In the genomic region with DNA sequence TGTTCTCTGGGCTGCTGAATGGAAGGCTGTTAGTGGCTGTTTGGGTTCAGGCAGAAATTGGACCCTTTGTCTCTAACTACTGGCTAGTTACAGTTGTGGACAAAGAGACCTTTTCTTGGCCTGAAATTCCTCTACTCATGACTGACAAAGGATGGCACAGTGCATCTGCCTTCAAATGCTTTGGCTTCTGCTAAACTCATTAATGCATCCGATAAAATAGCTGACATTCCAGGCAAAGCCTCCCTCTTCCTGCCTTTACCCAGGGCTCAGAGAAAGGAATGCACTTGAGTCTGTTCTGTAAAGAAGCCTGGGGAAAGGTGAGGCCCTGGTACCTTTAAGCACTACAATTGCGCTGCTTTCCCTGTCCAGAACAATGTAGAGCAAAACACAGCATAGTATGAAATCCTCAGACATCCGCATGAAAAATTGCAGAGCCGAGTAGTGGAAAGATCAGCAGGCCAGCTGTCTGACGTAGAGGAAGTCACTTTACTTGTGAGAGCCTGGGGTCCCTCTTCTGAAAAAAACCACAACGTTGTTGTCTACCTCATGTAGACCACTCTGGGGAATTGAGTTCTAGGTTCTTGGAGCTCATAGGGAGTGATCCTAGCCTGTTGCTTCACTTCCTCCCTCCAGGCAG, we compare ENCODE assay signal across 9 mouse cellular contexts.
DNase-seq lines count a peak whose midpoint lies in the region; ATAC-seq and TF ChIP-seq lines count a peak whose summit lies in the region.
"Had no signal": no experiment of that assay in that cellular context is flagged by ENCODE, and none has a peak within 500 bp of the region (broad histone marks: within the 10 kb centered on the region; RNA-seq: fewer than 3 reads in every experiment).

No protein-coding gene starts in this region.

- WGBS in kidney, adult 2 months = 42% methylated on average over 6 of the region's 6 CpGs
- 33% methylated on average over 6 of the region's 6 CpGs for WGBS in thymus, adult 2 months

- in situ Hi-C loops in CH12.LX (cut with MboI; ENCODE audit: low pct_ligation_motif_present, low pct_unique_long_range_greater_than_20kb, low sequenced_read_pairs) = no loop called here

- TF ChIP-seq CTCF in kidney, adult 2 months (conservative IDR thresholded peaks at IDR 0.05; ENCODE audit: insufficient read depth, insufficient read length, low read depth, low read length) = no peak
- no peak for TF ChIP-seq CTCF in CH12.LX (conservative IDR thresholded peaks at IDR 0.05 in 1 of 2, IDR thresholded peaks at IDR 0.05 in 1 of 2; ENCODE audit: low read depth in 2 of 2, low read length in 2 of 2)
- TF ChIP-seq CTCF in thymus, adult 2 months (IDR thresholded peaks at IDR 0.05; ENCODE audit: borderline replicate concordance, control insufficient read depth, extremely low read depth, insufficient read depth, low read length, poor library complexity) = no peak

- peak; percentile 28 for DNase-seq in kidney, adult 2 months
- no peak for DNase-seq in kidney, postnatal 25 days
- peak; percentile 48 for DNase-seq in CH12.LX (ENCODE audit: extremely low read depth)
- DNase-seq in brain, adult 2 months (ENCODE audit: low read depth, low spot score) = peak; percentile 85
- no peak for DNase-seq in cerebellum, postnatal 25 days
- DNase-seq in thymus, adult 2 months = no peak
- no peak for DNase-seq in adrenal gland, postnatal 4 days (ENCODE audit: low spot score in 2 of 2)
- DNase-seq: cerebellum, adult 9-11 months had no signal

- H3K9ac ChIP-seq in CH12.LX (ENCODE audit: insufficient read depth, low read depth) = no peak overlapping the region

- H3K27me3 ChIP-seq in kidney, adult 2 months (replicated peaks; ENCODE audit: control insufficient read depth, insufficient read depth, low read length) = no peaks in the 10 kb centered on the region
- no peaks in the 10 kb centered on the region for H3K27me3 ChIP-seq in CH12.LX (replicated peaks)
- no peaks in the 10 kb centered on the region for H3K27me3 ChIP-seq in thymus, adult 2 months (ENCODE audit: control insufficient read depth, insufficient read depth, low read length)

- peak overlapping the region; percentile 64; the same call in 1 of the 2 replicates for H3K27ac ChIP-seq in kidney, adult 2 months (ENCODE audit: insufficient read depth, low read depth, low read length)
- H3K27ac ChIP-seq in CH12.LX (ENCODE audit: insufficient read depth, low read depth) = no peak overlapping the region
- no peak overlapping the region for H3K27ac ChIP-seq in thymus, adult 2 months (ENCODE audit: control insufficient read depth, insufficient read depth, low read length)

- no peak for TF ChIP-seq RAD21 in CH12.LX (IDR thresholded peaks at IDR 0.05; ENCODE audit: low read depth, low read length)

- peak; percentile 17 to 34; a peak in 2 of 4 replicates for ATAC-seq in hematopoietic stem cell, adult 5-6 weeks (replicated peaks in 1 of 2; ENCODE audit: insufficient read depth in 1 of 2, low FRiP score in 2 of 2, low TSS enrichment in 1 of 2, low read depth in 1 of 2, poor library complexity in 2 of 2, severe bottlenecking in 2 of 2)

- dilution Hi-C loops in CH12.LX (cut with MboI; ENCODE audit: extremely low pct_ligation_motif_present, extremely low pct_unique_long_range_greater_than_20kb, low sequenced_read_pairs) = no loop called here

- TF ChIP-seq POLR2A in kidney, adult 2 months (IDR thresholded peaks at IDR 0.05; ENCODE audit: low read depth, low read length) = no peak
- no peak for TF ChIP-seq POLR2A in CH12.LX (IDR thresholded peaks at IDR 0.05; ENCODE audit: low read depth, low read length)
- TF ChIP-seq POLR2A in thymus, adult 2 months (IDR thresholded peaks at IDR 0.05; ENCODE audit: control insufficient read depth, extremely low read depth, insufficient read depth, low read length, poor library complexity) = no peak

- TF ChIP-seq EP300 in CH12.LX (IDR thresholded peaks at IDR 0.05; ENCODE audit: low read length) = peak; percentile 39; the same call in 1 of the 2 replicates

- H3K36me3 ChIP-seq in kidney, adult 2 months (ENCODE audit: control insufficient read depth, insufficient read depth, low read length) = no peaks in the 10 kb centered on the region; the same call in 1 of the 2 replicates
- H3K36me3 ChIP-seq in CH12.LX (replicated peaks in 1 of 2; ENCODE audit: control insufficient read depth in 1 of 2, insufficient read depth in 1 of 2, low read length in 1 of 2) = no peaks in the 10 kb centered on the region
- no peaks in the 10 kb centered on the region for H3K36me3 ChIP-seq in thymus, adult 2 months (ENCODE audit: control insufficient read depth, insufficient read depth, low read length)

- H3K4me1 ChIP-seq in kidney, adult 2 months (ENCODE audit: control insufficient read depth, insufficient read depth, low read length) = peaks cover 27% of the 10 kb centered on the region
- peaks cover 4 to 70% of the 10 kb centered on the region in 2 experiments for H3K4me1 ChIP-seq in CH12.LX (ENCODE audit: control insufficient read depth in 1 of 2, insufficient read depth in 2 of 2)
- H3K4me1 ChIP-seq in thymus, adult 2 months (replicated peaks; ENCODE audit: control insufficient read depth, insufficient read depth, low read length) = peaks cover 7% of the 10 kb centered on the region; the same call in 1 of the 2 replicates

- no peak overlapping the region for H3K4me3 ChIP-seq in kidney, adult 2 months (ENCODE audit: insufficient read depth, low read depth, low read length)
- no peak overlapping the region for H3K4me3 ChIP-seq in CH12.LX (replicated peaks in 1 of 3; ENCODE audit: low read depth in 2 of 3, low read length in 2 of 3, poor library complexity in 1 of 3)
- no peak overlapping the region for H3K4me3 ChIP-seq in thymus, adult 2 months (ENCODE audit: control insufficient read depth, insufficient read depth, low read length)

- no peaks in the 10 kb centered on the region for H3K9me3 ChIP-seq in CH12.LX (replicated peaks; ENCODE audit: low read length)

- no peak overlapping the region for H3K4me2 ChIP-seq in CH12.LX (ENCODE audit: insufficient read depth, low read depth, poor library complexity, severe bottlenecking)

- H3K79me2 ChIP-seq in CH12.LX (replicated peaks; ENCODE audit: control insufficient read depth, extremely low read depth, insufficient read depth, poor library complexity, severe bottlenecking) = no peaks in the 10 kb centered on the region

TF ChIP-seq in CH12.LX, 34 proteins besides CTCF, POLR2A, EP300 and RAD21:
- TF ChIP-seq NELFE (IDR thresholded peaks at IDR 0.05; ENCODE audit: low read depth, low read length) (no peak), CHD2 (IDR thresholded peaks at IDR 0.05; ENCODE audit: low read length) (no peak), POLR2AphosphoS2 (IDR thresholded peaks at IDR 0.05; ENCODE audit: low read depth, low read length) (no peak), ZNF384 (IDR thresholded peaks at IDR 0.05; ENCODE audit: low read depth, low read length) (no peak), PAX5 (IDR thresholded peaks at IDR 0.05; ENCODE audit: low read length) (no peak), JUN (IDR thresholded peaks at IDR 0.05; ENCODE audit: insufficient read depth, low read depth, low read length) (no peak), JUND (conservative IDR thresholded peaks at IDR 0.05; ENCODE audit: low read depth, low read length) (no peak), IRF4 (IDR thresholded peaks at IDR 0.05; ENCODE audit: low read depth, low read length) (no peak), MYC (IDR thresholded peaks at IDR 0.05; ENCODE audit: low read depth, low read length) (no peak), SIN3A (IDR thresholded peaks at IDR 0.05; ENCODE audit: low read length) (no peak), NRF1 (IDR thresholded peaks at IDR 0.05; ENCODE audit: low read depth, low read length) (no peak), TBP (conservative IDR thresholded peaks at IDR 0.05; ENCODE audit: low read depth, low read length) (no peak), USF1 (IDR thresholded peaks at IDR 0.05; ENCODE audit: low read depth, low read length) (no peak), MAZ (IDR thresholded peaks at IDR 0.05; ENCODE audit: low read depth, low read length) (no peak), MEF2A (IDR thresholded peaks at IDR 0.05; ENCODE audit: borderline replicate concordance, low read depth, low read length) (no peak), ZKSCAN1 (IDR thresholded peaks at IDR 0.05; ENCODE audit: borderline replicate concordance, low read depth, low read length) (no peak), MAX (IDR thresholded peaks at IDR 0.05; ENCODE audit: low read length) (no peak), CHD1 (IDR thresholded peaks at IDR 0.05; ENCODE audit: low read depth, low read length) (no peak), TCF12 (IDR thresholded peaks at IDR 0.05; ENCODE audit: low read depth, low read length) (no peak), MXI1 (IDR thresholded peaks at IDR 0.05; ENCODE audit: low read depth, low read length) (no peak)
TF ChIP-seq in CH12.LX: peak in this region for 0.

Comparison
In these comparisons a context has a peak if more than half of its experiments do, and no peak if none do; other contexts are left out.
1. DNase-seq: peak in kidney, adult 2 months (single experiment), CH12.LX (single experiment) and brain, adult 2 months (single experiment); none in kidney, postnatal 25 days (0 of 2), cerebellum, postnatal 25 days (0 of 2), thymus, adult 2 months (single experiment) and adrenal gland, postnatal 4 days (0 of 2).